Mouse (Mus musculus): ENCODE results near the gene Itgal. TPM values are rescaled to one million over a fixed set of nuclear protein-coding genes. Genes with fewer than 3 reads are reported as not detected.

Itgal gene
- total RNA-seq, 1 experiment, result 2.2 TPM

DNA sequence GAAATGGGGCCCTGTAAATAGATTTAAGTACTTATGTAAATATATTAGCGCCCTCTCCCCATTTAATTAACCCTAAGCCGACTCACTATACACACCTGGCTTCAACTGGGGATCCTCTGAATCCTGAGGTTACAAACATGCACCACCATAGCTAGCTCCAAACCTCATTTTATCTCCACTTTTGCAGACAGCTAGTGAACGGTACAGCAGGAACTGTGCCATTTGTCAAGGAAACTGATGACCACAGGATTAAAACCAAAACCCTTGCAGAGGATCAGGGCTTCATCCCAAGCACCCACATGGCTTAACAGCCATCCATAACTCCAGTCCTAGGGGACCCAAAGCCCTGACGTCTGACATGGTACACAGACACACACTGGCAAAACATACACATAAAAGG is 41.1 kb upstream of the Itgal start:
- in situ Hi-C loops (cut with MboI; ENCODE audit: low sequenced_read_pairs in 2 of 2, unreplicated experiment in 2 of 2), result no loop called here
- peaks cover 27% of the 10 kb centered on the region for H3K36me3 ChIP-seq (ENCODE audit: control insufficient read depth, insufficient read depth, low read length, poor library complexity, severe bottlenecking)
- H3K4me3 ChIP-seq (ENCODE audit: insufficient read depth in 1 of 2, low read depth in 1 of 2, low read length in 2 of 2, poor library complexity in 1 of 2, severe bottlenecking in 1 of 2), result peak overlapping the region; percentile 51 to 77

GRCm38 (mm10) chr7:127255965-127256364 is 40.1 kb upstream of the Itgal start:
- no peaks in the 10 kb centered on the region for H3K9me3 ChIP-seq (ENCODE audit: control insufficient read depth, insufficient read depth, low read depth, low read length)
- peaks cover 0 to 1% of the 10 kb centered on the region in 2 experiments; a peak in 1 of 4 replicates for H3K4me1 ChIP-seq (ENCODE audit: control insufficient read depth in 2 of 2, insufficient read depth in 2 of 2, low read length in 2 of 2, poor library complexity in 1 of 2)
- H3K9ac ChIP-seq (ENCODE audit: insufficient read depth, low read depth, low read length, poor library complexity, severe bottlenecking), result no peak overlapping the region
- peaks cover 27% of the 10 kb centered on the region for H3K36me3 ChIP-seq (ENCODE audit: control insufficient read depth, insufficient read depth, low read length, poor library complexity, severe bottlenecking)
- H3K4me3 ChIP-seq (ENCODE audit: insufficient read depth in 1 of 2, low read depth in 1 of 2, low read length in 2 of 2, poor library complexity in 1 of 2, severe bottlenecking in 1 of 2), result no peak overlapping the region
- TF ChIP-seq ZNF384 (IDR thresholded peaks at IDR 0.05; ENCODE audit: low read depth, low read length), result no peak
- no peak for TF ChIP-seq CHD2 (IDR thresholded peaks at IDR 0.05; ENCODE audit: low read depth, low read length)
- no peak for TF ChIP-seq ZC3H11A (IDR thresholded peaks at IDR 0.05; ENCODE audit: borderline replicate concordance, low read depth, low read length)
- TF ChIP-seq MAFK (IDR thresholded peaks at IDR 0.05; ENCODE audit: insufficient read depth, low read depth, low read length), result no peak
- no peak for TF ChIP-seq HCFC1 (IDR thresholded peaks at IDR 0.05; ENCODE audit: borderline replicate concordance, insufficient read depth, low read length)
- no peak for DNase-seq (ENCODE audit: low read depth, low spot score)
- in situ Hi-C loops (cut with MboI; ENCODE audit: low sequenced_read_pairs in 2 of 2, unreplicated experiment in 2 of 2), result no loop called here
- no peak overlapping the region for H3K27ac ChIP-seq (ENCODE audit: insufficient read depth, low read depth, low read length, poor library complexity, severe bottlenecking)

More for the DNA sequence above, 41.1 kb upstream of the Itgal start:
- Histone ChIP-seq H3K9ac (ENCODE audit: insufficient read depth, low read depth, low read length, poor library complexity, severe bottlenecking) (peak overlapping the region; percentile 83; the same call in 1 of the 2 replicates), H3K27ac (ENCODE audit: insufficient read depth, low read depth, low read length, poor library complexity, severe bottlenecking) (no peak overlapping the region; the same call in 1 of the 2 replicates), H3K4me1 (ENCODE audit: control insufficient read depth in 2 of 2, insufficient read depth in 2 of 2, low read length in 2 of 2, poor library complexity in 1 of 2) (no peaks in the 10 kb centered on the region), H3K9me3 (ENCODE audit: control insufficient read depth, insufficient read depth, low read depth, low read length) (no peaks in the 10 kb centered on the region)
- no peak for TF ChIP-seq MAFK (IDR thresholded peaks at IDR 0.05; ENCODE audit: insufficient read depth, low read depth, low read length)
- DNase-seq (ENCODE audit: low read depth, low spot score), result no peak

- no peak for DNase-seq (ENCODE audit: low read depth, low spot score)
- TF ChIP-seq CHD2 (IDR thresholded peaks at IDR 0.05; ENCODE audit: low read depth, low read length), result no peak
- TF ChIP-seq MAFK (IDR thresholded peaks at IDR 0.05; ENCODE audit: insufficient read depth, low read depth, low read length), result no peak
- no peak for TF ChIP-seq ZC3H11A (IDR thresholded peaks at IDR 0.05; ENCODE audit: borderline replicate concordance, low read depth, low read length)
- TF ChIP-seq ZNF384 (IDR thresholded peaks at IDR 0.05; ENCODE audit: low read depth, low read length), result no peak
- no peak for TF ChIP-seq HCFC1 (IDR thresholded peaks at IDR 0.05; ENCODE audit: borderline replicate concordance, insufficient read depth, low read length)
- Histone ChIP-seq H3K27ac (ENCODE audit: insufficient read depth, low read depth, low read length, poor library complexity, severe bottlenecking) (no peak overlapping the region), H3K4me1 (ENCODE audit: control insufficient read depth in 2 of 2, insufficient read depth in 2 of 2, low read length in 2 of 2, poor library complexity in 1 of 2) (peaks cover 0 to 3% of the 10 kb centered on the region in 2 experiments; a peak in 1 of 4 replicates), H3K36me3 (ENCODE audit: control insufficient read depth, insufficient read depth, low read length, poor library complexity, severe bottlenecking) (peaks cover 27% of the 10 kb centered on the region), H3K9ac (ENCODE audit: insufficient read depth, low read depth, low read length, poor library complexity, severe bottlenecking) (no peak overlapping the region), H3K4me3 (ENCODE audit: insufficient read depth in 1 of 2, low read depth in 1 of 2, low read length in 2 of 2, poor library complexity in 1 of 2, severe bottlenecking in 1 of 2) (no peak overlapping the region), H3K9me3 (ENCODE audit: control insufficient read depth, insufficient read depth, low read depth, low read length) (no peaks in the 10 kb centered on the region)
- in situ Hi-C loops (cut with MboI; ENCODE audit: low sequenced_read_pairs in 2 of 2, unreplicated experiment in 2 of 2), result no loop called here
Observed at GRCm38 (mm10) chr7:127256518-127256917, 39.5 kb upstream of the Itgal start.

DNA sequence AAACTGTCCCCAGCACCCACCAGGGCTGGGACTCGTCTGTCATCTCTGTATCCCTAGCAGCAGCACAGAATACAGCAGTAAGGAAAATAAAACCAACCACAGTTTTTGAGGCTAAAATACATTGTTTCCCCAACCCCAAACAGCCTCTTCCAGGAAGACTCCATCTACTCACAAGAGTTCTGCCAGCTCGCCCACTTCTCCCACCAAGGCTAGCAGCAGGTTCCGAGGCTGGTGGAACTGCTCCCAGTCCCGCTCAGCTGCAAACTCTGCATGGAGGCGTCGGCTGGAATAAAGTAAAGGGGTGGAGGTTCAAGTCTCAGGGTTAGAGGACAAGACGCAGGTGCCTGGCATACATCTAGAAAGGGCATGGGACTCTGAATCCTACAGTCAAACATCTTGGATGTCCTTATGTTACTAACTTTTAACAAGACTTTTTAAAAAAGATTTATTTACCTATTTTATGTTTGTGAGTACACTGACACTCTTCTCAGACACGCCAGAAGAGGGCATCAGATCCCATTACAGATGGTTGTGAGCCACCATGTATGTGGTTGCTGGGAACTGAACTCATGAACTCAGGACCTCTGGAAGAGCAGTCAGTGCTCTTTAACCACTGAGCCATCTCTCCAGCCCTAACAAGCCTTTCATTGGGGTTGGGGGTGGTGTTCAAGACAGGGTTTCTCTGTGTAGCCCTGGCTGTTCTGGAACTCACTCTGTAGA is 36.7 kb upstream of the Itgal start:
- TF ChIP-seq HCFC1 (IDR thresholded peaks at IDR 0.05; ENCODE audit: borderline replicate concordance, insufficient read depth, low read length) (no peak), ZNF384 (IDR thresholded peaks at IDR 0.05; ENCODE audit: low read depth, low read length) (no peak), MAFK (IDR thresholded peaks at IDR 0.05; ENCODE audit: insufficient read depth, low read depth, low read length) (no peak), CHD2 (IDR thresholded peaks at IDR 0.05; ENCODE audit: low read depth, low read length) (no peak), ZC3H11A (IDR thresholded peaks at IDR 0.05; ENCODE audit: borderline replicate concordance, low read depth, low read length) (no peak)
- in situ Hi-C loops (cut with MboI; ENCODE audit: low sequenced_read_pairs in 2 of 2, unreplicated experiment in 2 of 2), result no loop called here
- H3K27ac ChIP-seq (ENCODE audit: insufficient read depth, low read depth, low read length, poor library complexity, severe bottlenecking), result no peak overlapping the region

More for the DNA sequence above, 36.7 kb upstream of the Itgal start:
- no peaks in the 10 kb centered on the region for H3K9me3 ChIP-seq (ENCODE audit: control insufficient read depth, insufficient read depth, low read depth, low read length)
- no peak for DNase-seq (ENCODE audit: low read depth, low spot score)
- peaks cover 0 to 3% of the 10 kb centered on the region in 2 experiments; a peak in 1 of 4 replicates for H3K4me1 ChIP-seq (ENCODE audit: control insufficient read depth in 2 of 2, insufficient read depth in 2 of 2, low read length in 2 of 2, poor library complexity in 1 of 2)
- peaks cover 27% of the 10 kb centered on the region for H3K36me3 ChIP-seq (ENCODE audit: control insufficient read depth, insufficient read depth, low read length, poor library complexity, severe bottlenecking)
- H3K4me3 ChIP-seq (ENCODE audit: insufficient read depth in 1 of 2, low read depth in 1 of 2, low read length in 2 of 2, poor library complexity in 1 of 2, severe bottlenecking in 1 of 2), result peak overlapping the region; percentile 85 to 90
- H3K9ac ChIP-seq (ENCODE audit: insufficient read depth, low read depth, low read length, poor library complexity, severe bottlenecking), result peak overlapping the region; percentile 92

Measured in ES-E14 (cell line).